Mouse (Mus musculus) MEL (cell line): Measurements from ENCODE around the gene Serpinf2. TPM values are rescaled to one million over a fixed set of nuclear protein-coding genes. Genes with fewer than 3 reads are reported as not detected.

Experiments
- DNase-seq: peaks from one replicate; pipeline ENCODE4 v3.0.0; 2011; ENCODE audit warnings: low read depth, low spot score
- H3K27ac ChIP-seq: 2 replicates; pipeline ENCODE4 v1.5.1; 2012; ENCODE audit warnings: low read depth, mild to moderate bottlenecking, control low read depth, low read length, moderate library complexity; ENCODE audit not compliant: control insufficient read depth
- H3K27me3 ChIP-seq, 2 experiments: fragments of 150-350 bp in 1 of 2; sonication (generic) in 1 of 2; 2 replicates each; pipeline ENCODE4 v1.6.1; 2012; ENCODE audit warnings: low read length in 2 of 2, mild to moderate bottlenecking in 2 of 2, improper control_type of control experiment in 1 of 2, moderate library complexity in 1 of 2; ENCODE audit not compliant: insufficient read depth in 2 of 2, control insufficient read depth in 1 of 2
- H3K36me3 ChIP-seq, 2 experiments: 2 replicates each; pipeline ENCODE4 v1.6.1; 2012 to 2014; ENCODE audit warnings: low read length in 2 of 2, improper control_type of control experiment in 1 of 2, inconsistent platforms in 1 of 2, mild to moderate bottlenecking in 1 of 2; ENCODE audit not compliant: insufficient read depth in 2 of 2, control insufficient read depth in 1 of 2
- H3K4me1 ChIP-seq, 2 experiments: fragments of 150-350 bp in 1 of 2; sonication (generic) in 1 of 2; 2 replicates each; pipeline ENCODE4 v1.6.1; 2012; ENCODE audit warnings: low read length in 2 of 2, improper control_type of control experiment in 1 of 2, mild to moderate bottlenecking in 1 of 2; ENCODE audit not compliant: insufficient read depth in 2 of 2, control insufficient read depth in 1 of 2
- H3K4me3 ChIP-seq, 2 experiments: fragments of 150-350 bp in 1 of 2; sonication (generic) in 1 of 2; 2 replicates each; pipeline ENCODE4 v1.5.1; 2012; ENCODE audit warnings: low read depth in 2 of 2, low read length in 2 of 2, mild to moderate bottlenecking in 2 of 2, moderate library complexity in 2 of 2, control low read depth in 1 of 2, improper control_type of control experiment in 1 of 2; ENCODE audit not compliant: control insufficient read depth in 1 of 2, insufficient read depth in 1 of 2
- H3K79me2 ChIP-seq: 2 replicates; pipeline ENCODE4 v1.6.1; 2012; ENCODE audit warnings: mild to moderate bottlenecking, low read length, moderate library complexity; ENCODE audit not compliant: control insufficient read depth, poor library complexity, insufficient read depth
- H3K9ac ChIP-seq: 2 replicates; pipeline ENCODE4 v1.6.1; 2012; ENCODE audit warnings: low read depth, mild to moderate bottlenecking, control low read depth, low read length, moderate library complexity; ENCODE audit not compliant: control insufficient read depth, poor library complexity, severe bottlenecking
- H3K9me3 ChIP-seq: fragments of 150-350 bp; sonication (generic); replicated peaks from 2 replicates; pipeline ENCODE4 v1.6.1; 2012; ENCODE audit warnings: mild to moderate bottlenecking, low read length, improper control_type of control experiment, moderate library complexity; ENCODE audit not compliant: insufficient read depth
- CHD1 ChIP-seq: IDR thresholded peaks from 2 replicates; pipeline ENCODE4 v1.6.1; 2012; ENCODE audit warnings: low read depth, mild to moderate bottlenecking, inconsistent platforms, low read length, improper control_type of control experiment
- CTCF ChIP-seq, 3 experiments: IDR thresholded peaks in 2 of 3; conservative IDR thresholded peaks in 1 of 3; 2 replicates each; pipeline ENCODE4 v1.5.1; 2011 to 2012; ENCODE audit warnings: low read length in 3 of 3, low read depth in 2 of 3, mild to moderate bottlenecking in 2 of 3, improper control_type of control experiment in 1 of 3, inconsistent platforms in 1 of 3, mixed read lengths in 1 of 3, moderate library complexity in 1 of 3; ENCODE audit not compliant: control insufficient read depth in 1 of 3, insufficient read depth in 1 of 3, poor library complexity in 1 of 3, severe bottlenecking in 1 of 3
- ELF1 ChIP-seq: IDR thresholded peaks from 2 replicates; pipeline ENCODE4 v1.6.1; 2014; ENCODE audit warnings: low read depth, mild to moderate bottlenecking, inconsistent platforms, low read length, improper control_type of control experiment, moderate library complexity
- EP300 ChIP-seq, 2 experiments: IDR thresholded peaks; 2 replicates each; pipeline ENCODE4 v1.6.1; 2011; ENCODE audit warnings: improper control_type of control experiment in 2 of 2, low read length in 2 of 2, low read depth in 1 of 2, mild to moderate bottlenecking in 1 of 2
- GABPA ChIP-seq: IDR thresholded peaks from 2 replicates; pipeline ENCODE4 v1.6.1; 2012; ENCODE audit warnings: low read depth, mild to moderate bottlenecking, inconsistent platforms, low read length, improper control_type of control experiment, moderate library complexity
- GATA1 ChIP-seq: IDR thresholded peaks from 2 replicates; pipeline ENCODE4 v1.6.1; 2011; ENCODE audit warnings: low read depth, low read length, improper control_type of control experiment
- MEF2A ChIP-seq: IDR thresholded peaks from 2 replicates; pipeline ENCODE4 v1.6.1; 2014; ENCODE audit warnings: low read depth, mild to moderate bottlenecking, inconsistent platforms, low read length, improper control_type of control experiment; ENCODE audit not compliant: poor library complexity, insufficient replicate concordance, severe bottlenecking; ENCODE audit errors: extremely low read depth
- MXI1 ChIP-seq: IDR thresholded peaks from 2 replicates; pipeline ENCODE4 v1.6.1; 2011; ENCODE audit warnings: mild to moderate bottlenecking, low read depth, low read length, improper control_type of control experiment
- NRF1 ChIP-seq: IDR thresholded peaks from 2 replicates; pipeline ENCODE4 v1.6.1; 2014; ENCODE audit warnings: low read depth, mild to moderate bottlenecking, inconsistent platforms, low read length, improper control_type of control experiment, moderate library complexity; ENCODE audit not compliant: poor library complexity, insufficient read depth, severe bottlenecking
- POLR2A ChIP-seq, 2 experiments: IDR thresholded peaks; 2 replicates each; pipeline ENCODE4 v1.6.1; 2011 to 2012; ENCODE audit warnings: low read length in 2 of 2, mild to moderate bottlenecking in 2 of 2, control low read depth in 1 of 2, improper control_type of control experiment in 1 of 2, low read depth in 1 of 2, moderate library complexity in 1 of 2; ENCODE audit not compliant: control insufficient read depth in 1 of 2, insufficient read depth in 1 of 2, poor library complexity in 1 of 2
- RAD21 ChIP-seq: IDR thresholded peaks from 2 replicates; pipeline ENCODE4 v1.6.1; 2011; ENCODE audit warnings: mild to moderate bottlenecking, low read depth, low read length, improper control_type of control experiment
- SMC3 ChIP-seq: IDR thresholded peaks from 2 replicates; pipeline ENCODE4 v1.6.1; 2011; ENCODE audit warnings: low read depth, low read length, improper control_type of control experiment
- TCF12 ChIP-seq: IDR thresholded peaks from 2 replicates; pipeline ENCODE4 v1.6.1; 2014; ENCODE audit warnings: low read depth, mild to moderate bottlenecking, inconsistent platforms, low read length, improper control_type of control experiment, moderate library complexity
- UBTF ChIP-seq: IDR thresholded peaks from 2 replicates; pipeline ENCODE4 v1.6.1; 2012; ENCODE audit warnings: low read depth, mild to moderate bottlenecking, inconsistent platforms, low read length, improper control_type of control experiment, moderate library complexity, borderline replicate concordance; ENCODE audit not compliant: insufficient read depth
- ZC3H11A ChIP-seq: IDR thresholded peaks from 2 replicates; pipeline ENCODE4 v1.6.1; 2012; ENCODE audit warnings: low read depth, mild to moderate bottlenecking, inconsistent platforms, low read length, improper control_type of control experiment
- ZKSCAN1 ChIP-seq: IDR thresholded peaks from 2 replicates; pipeline ENCODE4 v1.6.1; 2012; ENCODE audit warnings: low read depth, mild to moderate bottlenecking, inconsistent platforms, low read length, improper control_type of control experiment, moderate library complexity
- ZMIZ1 ChIP-seq: IDR thresholded peaks from 2 replicates; pipeline ENCODE4 v1.6.1; 2012; ENCODE audit warnings: low read depth, mild to moderate bottlenecking, inconsistent platforms, low read length, improper control_type of control experiment, moderate library complexity
- polyA plus RNA-seq, 2 experiments: library from polyadenylated mRNA; stranded (reverse) in 1 of 2; unstranded in 1 of 2; fragments of >175 nt in 1 of 2; fragments of >200 nt in 1 of 2; gene quantifications; 2 replicates each; pipeline versions ENCODE4 v1.2.1 to v1.2.4; 2012; ENCODE audit warnings: low replicate concordance in 2 of 2, low read depth in 1 of 2; ENCODE audit not compliant: insufficient read length in 2 of 2, insufficient read depth in 1 of 2, missing spikeins in 1 of 2
- total RNA-seq: library from RNA; depleted of rRNA; stranded (reverse); fragments of 300-350 nt; gene quantifications from 2 replicates; pipeline ENCODE4 v1.2.3, GENCODE M21; 2012

Gene Serpinf2
- total and polyA plus RNA-seq, 3 experiments, result 0.07 TPM; not detected in 2

GRCm38 (mm10) chr11:75434138-75434537 is 5.3 kb downstream of the Serpinf2 start:
- no peaks in the 10 kb centered on the region for H3K9me3 ChIP-seq
- peak; percentile 54 to 78 (median 59); a peak in 5 of 6 replicates for TF ChIP-seq CTCF (IDR thresholded peaks at IDR 0.05 in 2 of 3, conservative IDR thresholded peaks at IDR 0.05 in 1 of 3; ENCODE audit: control insufficient read depth in 1 of 3, insufficient read depth in 1 of 3, low read depth in 2 of 3, low read length in 3 of 3, poor library complexity in 1 of 3, severe bottlenecking in 1 of 3)
- 0 out of 2 replicates have a peak, but pooled peaks have one; percentile 32 for TF ChIP-seq ZC3H11A
- peak; percentile 52 for TF ChIP-seq RAD21
- no peak for TF ChIP-seq MXI1
- TF ChIP-seq SMC3, result peak; percentile 53
- TF ChIP-seq, all 39 proteins: peak for 4
- H3K4me1 ChIP-seq, result peaks cover 0 to 6% of the 10 kb centered on the region in 2 experiments; a peak in 1 of 4 replicates
- H3K79me2 ChIP-seq, result no peaks in the 10 kb centered on the region
- no peaks in the 10 kb centered on the region for H3K27me3 ChIP-seq
- H3K9ac ChIP-seq, result no peak overlapping the region
- no peak overlapping the region for H3K4me3 ChIP-seq
- no peaks in the 10 kb centered on the region for H3K36me3 ChIP-seq
- peak; percentile 40 for DNase-seq
- H3K27ac ChIP-seq, result no peak overlapping the region

DNA sequence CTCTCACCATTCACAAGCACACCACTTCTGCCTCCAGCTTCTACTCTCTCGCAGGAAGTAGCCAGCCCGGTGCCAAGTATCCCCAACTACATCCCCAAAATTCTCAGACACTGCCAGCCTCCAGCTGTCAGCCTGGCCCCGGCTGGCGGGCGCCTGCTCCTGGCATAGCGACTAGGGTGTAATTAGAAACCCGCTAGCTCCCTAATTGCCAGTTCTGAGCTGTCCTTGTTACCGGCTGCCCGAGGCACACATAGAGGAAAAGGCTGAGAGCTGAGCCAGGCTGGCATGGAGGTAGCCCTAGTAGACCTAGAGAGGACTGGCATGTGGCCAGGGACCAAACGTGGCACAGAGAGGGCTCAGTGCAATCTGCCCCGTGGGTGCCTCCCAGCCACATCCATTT is 8.1 kb downstream of the Serpinf2 start:
- Histone ChIP-seq H3K9me3 (no peaks in the 10 kb centered on the region), H3K9ac (no peak overlapping the region), H3K27me3 (no peaks in the 10 kb centered on the region), H3K4me3 (no peak overlapping the region), H3K4me1 (peaks cover 0 to 14% of the 10 kb centered on the region in 2 experiments; a peak in 2 of 4 replicates), H3K79me2 (no peaks in the 10 kb centered on the region), H3K27ac (no peak overlapping the region), H3K36me3 (peaks cover 0 to 2% of the 10 kb centered on the region in 2 experiments; a peak in 1 of 4 replicates)
- TF ChIP-seq EP300 (IDR thresholded peaks at IDR 0.05; ENCODE audit: low read depth in 1 of 2, low read length in 2 of 2), result no peak
- TF ChIP-seq ZMIZ1, result no peak
- no peak for TF ChIP-seq UBTF
- TF ChIP-seq MEF2A, result no peak
- no peak for TF ChIP-seq MXI1
- DNase-seq, result no peak

DNA sequence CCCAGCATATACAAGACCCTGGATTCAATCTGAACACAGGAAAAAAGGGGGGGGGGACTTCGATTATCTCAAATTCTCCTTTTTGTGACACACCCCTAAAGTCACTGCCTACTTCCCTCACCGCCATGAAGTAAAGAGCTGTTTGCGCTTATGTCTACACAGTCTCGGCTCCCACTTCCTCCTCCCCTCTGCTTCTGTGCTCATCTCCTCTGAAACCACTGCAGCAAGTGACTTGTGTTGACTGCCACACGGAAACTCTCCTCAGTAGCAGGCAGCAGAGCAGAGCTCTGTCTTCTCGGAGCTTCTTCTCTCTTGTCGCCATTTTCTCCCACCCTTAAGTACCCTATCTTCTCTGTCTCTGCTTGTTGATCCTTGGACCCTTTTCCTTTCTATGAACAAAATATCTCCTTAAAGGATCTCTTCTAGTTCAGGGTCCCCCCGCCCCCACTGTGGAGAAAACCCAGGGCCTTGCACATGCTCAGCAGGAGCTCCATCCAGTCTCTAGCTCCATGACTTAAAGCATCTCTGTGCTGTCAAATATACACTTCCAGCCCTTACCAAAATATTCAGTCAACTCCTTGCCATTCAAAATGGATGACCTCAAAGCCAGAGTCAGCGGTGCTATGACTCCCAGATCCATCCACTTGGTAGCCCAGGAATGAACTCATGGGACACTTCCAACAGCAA is 10.2 kb downstream of the Serpinf2 start:
- no peaks in the 10 kb centered on the region for H3K9me3 ChIP-seq
- TF ChIP-seq POLR2A (IDR thresholded peaks at IDR 0.05; ENCODE audit: control insufficient read depth in 1 of 2, insufficient read depth in 1 of 2, low read depth in 1 of 2, low read length in 2 of 2, poor library complexity in 1 of 2) (0 out of 4 replicates have a peak, but pooled peaks of 1 of the 2 experiments have one; percentile 31), MEF2A (no peak), ELF1 (peak; percentile 61), NRF1 (peak; percentile 62), MXI1 (peak; percentile 59; the same call in 1 of the 2 replicates), GATA1 (peak; percentile 31; the same call in 1 of the 2 replicates), GABPA (no peak), ZKSCAN1 (no peak), TCF12 (no peak), CHD1 (0 out of 2 replicates have a peak, but pooled peaks have one; percentile 53), ZMIZ1 (no peak)
- TF ChIP-seq, all 39 proteins: peak for 6
- peaks cover 0 to 2% of the 10 kb centered on the region in 2 experiments; a peak in 1 of 4 replicates for H3K36me3 ChIP-seq
- no peaks in the 10 kb centered on the region for H3K79me2 ChIP-seq
- peaks cover 0 to 14% of the 10 kb centered on the region in 2 experiments; a peak in 2 of 4 replicates for H3K4me1 ChIP-seq
- H3K27me3 ChIP-seq, result no peaks in the 10 kb centered on the region
- peak; percentile 87 for DNase-seq
- H3K4me3 ChIP-seq, result peak overlapping the region; percentile 1 to 37
- peak overlapping the region; percentile 33 for H3K27ac ChIP-seq
- H3K9ac ChIP-seq, result peak overlapping the region; percentile 46
